Mouse (Mus musculus) hindbrain, embryonic 15.5 days (tissue): ENCODE results near the gene Tmem238. TPM values are rescaled to one million over a fixed set of nuclear protein-coding genes. Genes with fewer than 3 reads are reported as not detected.
A peak's percentile ranks its signal among the peaks of the same experiment; 100 is the strongest.

Experiments used
- ATAC-seq: fragments of 200-750 bp; cut with Nextera tagmentation; 2 replicates; pipeline ENCODE4 v1.8.0; 2017; ENCODE audit warnings: low read depth, moderate number of reproducible peaks, moderate TSS enrichment; ENCODE audit not compliant: low FRiP score
- H3K27ac ChIP-seq: fragments of 300-500 bp; sonication (generic); replicated peaks from 2 replicates; pipeline ENCODE4 v1.5.1; 2015; ENCODE audit warnings: mild to moderate bottlenecking, inconsistent platforms
- H3K27me3 ChIP-seq: fragments of 300-500 bp; sonication (generic); 2 replicates; pipeline ENCODE4 v1.6.1; 2015; ENCODE audit warnings: control low read depth, inconsistent platforms
- H3K36me3 ChIP-seq: fragments of 300-500 bp; sonication (generic); 2 replicates; pipeline ENCODE4 v1.6.1; 2015; ENCODE audit warnings: control low read depth, inconsistent platforms
- H3K4me1 ChIP-seq: fragments of 300-500 bp; sonication (generic); replicated peaks from 2 replicates; pipeline ENCODE4 v1.6.1; 2015; ENCODE audit warnings: control low read depth, inconsistent platforms
- H3K4me2 ChIP-seq: fragments of 300-500 bp; sonication (generic); 2 replicates; pipeline ENCODE4 v1.6.1; 2015; ENCODE audit warnings: moderate library complexity, mild to moderate bottlenecking, inconsistent platforms
- H3K4me3 ChIP-seq: fragments of 300-500 bp; sonication (generic); 2 replicates; pipeline ENCODE4 v1.5.1; 2015; ENCODE audit warnings: mild to moderate bottlenecking, inconsistent platforms
- H3K9ac ChIP-seq: fragments of 300-500 bp; sonication (generic); 2 replicates; pipeline ENCODE4 v1.6.1; 2015; ENCODE audit warnings: inconsistent platforms
- H3K9me3 ChIP-seq: fragments of 300-500 bp; sonication (generic); 2 replicates; pipeline ENCODE4 v1.6.1; 2016; ENCODE audit warnings: control low read depth, inconsistent platforms
- WGBS: fragments of 180-500 bp; shearing (Covaris S2); methylation state at CpG from one replicate; pipeline ENCODE4 v1.1.7; 2015; 5-methylcytosine and 5-hydroxymethylcytosine counted together
- polyA plus RNA-seq: library from polyadenylated mRNA; unstranded; fragments of >200 nt; fragmentation: Nextera tagmentation; extraction: Ambion mirVana; gene quantifications from 2 replicates; pipeline ENCODE4 v1.2.1, GENCODE M21; 2015

The Tmem238 gene
- polyA plus RNA-seq, 1 experiment from 2014 or later, result 6.3 TPM

GRCm38 (mm10) chr7:4788499-4789435, 689 bp downstream of the Tmem238 start:
- H3K4me3 ChIP-seq, result peak overlapping the region; percentile 56
- H3K27me3 ChIP-seq, result 0 out of 2 replicates have a peak, but pooled peaks cover 3% of the 10 kb centered on the region
- no peaks in the 10 kb centered on the region for H3K9me3 ChIP-seq
- H3K4me1 ChIP-seq, result peaks cover 20% of the 10 kb centered on the region
- H3K36me3 ChIP-seq, result no peaks in the 10 kb centered on the region
- peak overlapping the region; percentile 92 for H3K4me2 ChIP-seq
- peak; percentile 49 for ATAC-seq
- peak overlapping the region; percentile 71 for H3K27ac ChIP-seq
- 2% methylated on average over 59 of the region's 64 CpGs for WGBS
- peak overlapping the region; percentile 67 for H3K9ac ChIP-seq

GRCm38 (mm10) chr7:4783667-4784268, 5.7 kb downstream of the Tmem238 start:
- Histone ChIP-seq H3K9me3 (no peaks in the 10 kb centered on the region), H3K9ac (no peak overlapping the region), H3K27ac (no peak overlapping the region), H3K4me1 (peaks cover 7% of the 10 kb centered on the region), H3K36me3 (no peaks in the 10 kb centered on the region), H3K27me3 (peaks cover 26% of the 10 kb centered on the region), H3K4me3 (no peak overlapping the region), H3K4me2 (no peak overlapping the region)
- ATAC-seq, result no peak
- 83% methylated on average over 14 of the region's 14 CpGs for WGBS

GRCm38 (mm10) chr7:4782759-4783158, 6.7 kb downstream of the Tmem238 start, which contains the start of the genes Il11 and Tmem190:
Gene Il11, minus strand, starts transcription at chr7:4782859.
Gene Tmem190, plus strand, starts transcription at chr7:4782937.
- H3K9me3 ChIP-seq, result no peaks in the 10 kb centered on the region
- H3K4me2 ChIP-seq, result no peak within 1 kb of the TSS
- H3K36me3 ChIP-seq, result no peaks in the 10 kb centered on the region
- H3K4me3 ChIP-seq, result no peak within 1 kb of the TSS
- WGBS, result 78% methylated on average over 2 of the region's 2 CpGs
- no peaks in the 10 kb centered on the region for H3K4me1 ChIP-seq
- peaks cover 36% of the 10 kb centered on the region for H3K27me3 ChIP-seq
- H3K27ac ChIP-seq, result no peak within 1 kb of the TSS
- H3K9ac ChIP-seq, result no peak within 1 kb of the TSS
- no peak for ATAC-seq

GRCm38 (mm10) chr7:4782130-4782529, 7.3 kb downstream of the Tmem238 start:
- Histone ChIP-seq H3K36me3 (no peaks in the 10 kb centered on the region), H3K4me1 (peaks cover 5% of the 10 kb centered on the region), H3K9me3 (no peaks in the 10 kb centered on the region), H3K9ac (no peak overlapping the region), H3K27me3 (peaks cover 41% of the 10 kb centered on the region), H3K27ac (no peak overlapping the region), H3K4me2 (no peak overlapping the region), H3K4me3 (no peak overlapping the region)
- WGBS, result 54% methylated on average over 3 of the region's 3 CpGs
- no peak for ATAC-seq

GRCm38 (mm10) chr7:4779921-4780320, 9.5 kb downstream of the Tmem238 start:
- Histone ChIP-seq H3K9me3 (no peaks in the 10 kb centered on the region), H3K27me3 (peaks cover 63% of the 10 kb centered on the region), H3K36me3 (no peaks in the 10 kb centered on the region), H3K27ac (no peak overlapping the region), H3K4me1 (peaks cover 10% of the 10 kb centered on the region), H3K4me3 (no peak overlapping the region), H3K9ac (no peak overlapping the region), H3K4me2 (no peak overlapping the region)
- ATAC-seq, result no peak
- 42% methylated on average over 5 of the region's 5 CpGs for WGBS

GRCm38 (mm10) chr7:4777851-4778637, 11.4 kb downstream of the Tmem238 start:
- peaks cover 10% of the 10 kb centered on the region for H3K4me1 ChIP-seq
- peaks cover 65% of the 10 kb centered on the region for H3K27me3 ChIP-seq
- 4% methylated on average over 19 of the region's 20 CpGs for WGBS
- peak overlapping the region; percentile 34 for H3K4me3 ChIP-seq
- H3K27ac ChIP-seq, result no peak overlapping the region
- H3K4me2 ChIP-seq, result no peak overlapping the region
- ATAC-seq, result peak; percentile 24; the same call in 1 of the 2 replicates
- no peaks in the 10 kb centered on the region for H3K36me3 ChIP-seq
- H3K9me3 ChIP-seq, result no peaks in the 10 kb centered on the region
- H3K9ac ChIP-seq, result no peak overlapping the region

GRCm38 (mm10) chr7:4776861-4777830, 12.3 kb downstream of the Tmem238 start:
- H3K9ac ChIP-seq, result peak overlapping the region; percentile 25
- H3K4me2 ChIP-seq, result peak overlapping the region; percentile 53
- peak overlapping the region; percentile 34 for H3K4me3 ChIP-seq
- no peaks in the 10 kb centered on the region for H3K9me3 ChIP-seq
- peak; percentile 73 for ATAC-seq
- no peak overlapping the region for H3K27ac ChIP-seq
- H3K27me3 ChIP-seq, result peaks cover 57% of the 10 kb centered on the region
- peaks cover 10% of the 10 kb centered on the region for H3K4me1 ChIP-seq
- no peaks in the 10 kb centered on the region for H3K36me3 ChIP-seq
- WGBS, result 1% methylated on average over 33 of the region's 56 CpGs

GRCm38 (mm10) chr7:4776131-4776530, 13.3 kb downstream of the Tmem238 start:
- no peak for ATAC-seq
- H3K36me3 ChIP-seq, result no peaks in the 10 kb centered on the region
- no peak overlapping the region for H3K4me3 ChIP-seq
- H3K27me3 ChIP-seq, result peaks cover 57% of the 10 kb centered on the region
- H3K9ac ChIP-seq, result no peak overlapping the region
- H3K27ac ChIP-seq, result no peak overlapping the region
- H3K4me2 ChIP-seq, result no peak overlapping the region
- WGBS, result 54% methylated on average over 10 of the region's 10 CpGs
- H3K4me1 ChIP-seq, result peaks cover 10% of the 10 kb centered on the region
- H3K9me3 ChIP-seq, result no peaks in the 10 kb centered on the region

GRCm38 (mm10) chr7:4771202-4771601, 18.3 kb downstream of the Tmem238 start, which contains the start of gene Fam71e2:
Gene Fam71e2, minus strand, starts transcription at chr7:4771302.
- no peaks in the 10 kb centered on the region for H3K36me3 ChIP-seq
- ATAC-seq, result no peak
- peaks cover 19% of the 10 kb centered on the region for H3K27me3 ChIP-seq
- H3K4me3 ChIP-seq, result no peak within 1 kb of the TSS
- H3K27ac ChIP-seq, result no peak within 1 kb of the TSS
- H3K9ac ChIP-seq, result no peak within 1 kb of the TSS
- 79% methylated on average over 4 of the region's 5 CpGs for WGBS
- no peak within 1 kb of the TSS for H3K4me2 ChIP-seq
- H3K9me3 ChIP-seq, result no peaks in the 10 kb centered on the region
- H3K4me1 ChIP-seq, result no peaks in the 10 kb centered on the region

GRCm38 (mm10) chr7:4764946-4765710, 24.3 kb downstream of the Tmem238 start:
- Histone ChIP-seq H3K27ac (no peak overlapping the region), H3K36me3 (no peaks in the 10 kb centered on the region), H3K9me3 (no peaks in the 10 kb centered on the region), H3K4me2 (no peak overlapping the region), H3K9ac (no peak overlapping the region), H3K27me3 (no peaks in the 10 kb centered on the region), H3K4me3 (no peak overlapping the region), H3K4me1 (no peaks in the 10 kb centered on the region; the same call in 1 of the 2 replicates)
- ATAC-seq, result no peak
- 18% methylated on average over 4 of the region's 4 CpGs for WGBS
